Mouse (Mus musculus) neural tube, embryonic 11.5 days (tissue): ENCODE results near the gene Tmem132c. TPM values are rescaled to one million over a fixed set of nuclear protein-coding genes. Genes with fewer than 3 reads are reported as not detected.

Source experiments
- ATAC-seq: fragments of 200-750 bp; cut with Nextera tagmentation; 2 replicates; pipeline ENCODE4 v1.8.0; 2017; ENCODE audit warnings: moderate number of reproducible peaks, mild to moderate bottlenecking, moderate TSS enrichment, moderate library complexity; ENCODE audit not compliant: insufficient read depth, low FRiP score, low TSS enrichment
- DNase-seq: peaks from one replicate; pipeline ENCODE4 v3.0.0-alpha.2; 2015; ENCODE audit warnings: low spot score
- H3K27ac ChIP-seq: fragments of 300-500 bp; sonication (generic); 2 replicates; pipeline ENCODE4 v1.5.1; 2014; ENCODE audit warnings: low read depth, mild to moderate bottlenecking, low read length
- H3K27me3 ChIP-seq: fragments of 300-500 bp; sonication (generic); 2 replicates; pipeline ENCODE4 v1.6.1; 2014; ENCODE audit warnings: mild to moderate bottlenecking, low read length, mixed read lengths; ENCODE audit not compliant: control insufficient read depth, insufficient read depth
- H3K36me3 ChIP-seq: fragments of 300-500 bp; sonication (generic); 2 replicates; pipeline ENCODE4 v1.6.1; 2014; ENCODE audit warnings: mild to moderate bottlenecking, low read length, moderate library complexity, mixed read lengths; ENCODE audit not compliant: control insufficient read depth, insufficient read depth
- H3K4me1 ChIP-seq: fragments of 300-500 bp; sonication (generic); 2 replicates; pipeline ENCODE4 v1.6.1; 2014; ENCODE audit warnings: low read length, mixed read lengths; ENCODE audit not compliant: control insufficient read depth, insufficient read depth
- H3K4me2 ChIP-seq: fragments of 300-500 bp; sonication (generic); 2 replicates; pipeline ENCODE4 v1.6.1; 2014; ENCODE audit warnings: low read depth, mild to moderate bottlenecking, moderate library complexity
- H3K4me3 ChIP-seq: fragments of 300-500 bp; sonication (generic); 2 replicates; pipeline ENCODE4 v1.5.1; 2014; ENCODE audit warnings: low read depth, low read length
- H3K9ac ChIP-seq: fragments of 300-500 bp; sonication (generic); 2 replicates; pipeline ENCODE4 v1.6.1; 2014; ENCODE audit warnings: mild to moderate bottlenecking, low read length
- H3K9me3 ChIP-seq: fragments of 300-500 bp; sonication (generic); 2 replicates; pipeline ENCODE4 v1.6.1; 2016; ENCODE audit warnings: low read length; ENCODE audit not compliant: control insufficient read depth
- WGBS: fragments of 180-500 bp; shearing (Covaris S2); extraction: QIAGEN DNeasy Blood & Tissue Kit; methylation state at CpG from one replicate; pipeline ENCODE4 v1.1.7; 2014; 5-methylcytosine and 5-hydroxymethylcytosine counted together
- polyA plus RNA-seq: library from polyadenylated mRNA; unstranded; fragments of >200 nt; fragmentation: Nextera tagmentation; extraction: Ambion mirVana; gene quantifications from 2 replicates; pipeline ENCODE4 v1.2.1, GENCODE M21; 2014

Gene Tmem132c
- polyA plus RNA-seq, 1 experiment from 2014 or later = 24.6 TPM

DNA sequence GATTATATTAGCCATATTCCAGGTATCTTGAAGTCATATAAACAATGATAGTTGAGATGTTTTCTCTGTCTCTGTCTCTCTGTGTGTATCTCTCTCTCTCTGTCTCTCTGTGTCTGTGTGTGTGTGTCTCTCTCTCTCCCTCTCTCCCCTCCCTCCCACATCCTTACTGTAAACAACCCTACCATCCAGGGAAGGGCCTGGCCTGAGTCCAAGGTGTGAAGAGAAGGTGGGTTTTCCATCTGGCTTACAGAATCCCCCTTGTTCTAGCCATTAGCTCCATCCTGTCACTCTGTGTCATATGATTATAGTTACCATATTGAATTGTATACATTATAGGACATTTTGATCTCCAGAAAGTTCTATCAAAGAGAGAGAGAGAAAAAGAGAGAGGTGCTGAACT is 182.3 kb downstream of the Tmem132c start:
- no peaks in the 10 kb centered on the region for H3K27me3 ChIP-seq

GRCm38 (mm10) chr5:127429124-127429523 is 187.5 kb downstream of the Tmem132c start:
- Histone ChIP-seq H3K27me3 (no peaks in the 10 kb centered on the region), H3K9ac (no peak overlapping the region), H3K4me3 (no peak overlapping the region), H3K4me1 (no peaks in the 10 kb centered on the region), H3K9me3 (no peaks in the 10 kb centered on the region), H3K27ac (no peak overlapping the region), H3K36me3 (no peaks in the 10 kb centered on the region), H3K4me2 (no peak overlapping the region)
- DNase-seq (peak; percentile 23), ATAC-seq (no peak)
- WGBS = 46% methylated on average over 10 of the region's 10 CpGs

More for the DNA sequence above, 182.3 kb downstream of the Tmem132c start:
- Histone ChIP-seq H3K9me3 (no peaks in the 10 kb centered on the region), H3K27ac (no peak overlapping the region), H3K4me3 (no peak overlapping the region), H3K4me1 (no peaks in the 10 kb centered on the region), H3K9ac (no peak overlapping the region), H3K36me3 (no peaks in the 10 kb centered on the region), H3K4me2 (no peak overlapping the region)
- no peak for ATAC-seq
- no peak for DNase-seq

- no peaks in the 10 kb centered on the region for H3K36me3 ChIP-seq
- H3K27me3 ChIP-seq = no peaks in the 10 kb centered on the region
- no peaks in the 10 kb centered on the region for H3K9me3 ChIP-seq
- WGBS = 78% methylated on average over 9 of the region's 9 CpGs
- H3K9ac ChIP-seq = no peak overlapping the region
- H3K4me3 ChIP-seq = no peak overlapping the region
- no peak overlapping the region for H3K4me2 ChIP-seq
- no peak overlapping the region for H3K27ac ChIP-seq
- H3K4me1 ChIP-seq = no peaks in the 10 kb centered on the region
- no peak for DNase-seq
- ATAC-seq = no peak
Observed at GRCm38 (mm10) chr5:127431561-127431960, 190.0 kb downstream of the Tmem132c start.

GRCm38 (mm10) chr5:127436836-127437235 is 195.2 kb downstream of the Tmem132c start:
- ATAC-seq (no peak), DNase-seq (no peak)
- Histone ChIP-seq H3K9ac (no peak overlapping the region), H3K4me3 (no peak overlapping the region), H3K9me3 (no peaks in the 10 kb centered on the region), H3K4me1 (no peaks in the 10 kb centered on the region; the same call in 1 of the 2 replicates), H3K27me3 (no peaks in the 10 kb centered on the region), H3K27ac (no peak overlapping the region), H3K36me3 (no peaks in the 10 kb centered on the region), H3K4me2 (no peak overlapping the region)
- 95% methylated on average over 5 of the region's 5 CpGs for WGBS

DNA sequence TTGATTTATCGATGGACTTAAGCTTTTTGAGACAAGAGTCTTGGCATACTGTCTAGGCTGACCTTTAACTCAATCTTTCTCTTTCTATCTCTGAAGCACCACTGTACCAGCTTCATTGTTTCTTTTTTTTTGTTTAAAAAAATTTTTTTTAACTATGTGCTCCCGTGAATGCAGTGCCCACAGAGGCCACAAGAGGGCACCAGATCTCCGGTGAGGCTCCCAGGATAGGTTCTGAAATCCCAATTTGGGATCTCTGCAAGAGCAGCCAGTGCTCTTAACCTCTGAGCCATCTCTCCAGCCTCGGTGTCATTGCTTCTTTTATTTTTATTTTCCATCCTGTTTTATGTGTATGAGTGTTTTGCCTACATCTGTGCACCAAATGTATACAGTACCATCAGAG is 197.0 kb downstream of the Tmem132c start:
- no peaks in the 10 kb centered on the region; the same call in 1 of the 2 replicates for H3K4me1 ChIP-seq
- ATAC-seq (no peak), DNase-seq (no peak)
- no peak overlapping the region for H3K4me2 ChIP-seq
- no peaks in the 10 kb centered on the region for H3K9me3 ChIP-seq
- no peak overlapping the region for H3K27ac ChIP-seq
- 94% methylated on average over 4 of the region's 4 CpGs for WGBS
- no peaks in the 10 kb centered on the region for H3K27me3 ChIP-seq
- no peak overlapping the region for H3K4me3 ChIP-seq
- H3K9ac ChIP-seq = no peak overlapping the region
- no peaks in the 10 kb centered on the region for H3K36me3 ChIP-seq

GRCm38 (mm10) chr5:127441963-127442362 is 200.4 kb downstream of the Tmem132c start:
- H3K4me2 ChIP-seq = no peak overlapping the region
- WGBS = 47% methylated on average over 10 of the region's 10 CpGs
- no peaks in the 10 kb centered on the region for H3K27me3 ChIP-seq
- H3K9me3 ChIP-seq = no peaks in the 10 kb centered on the region
- ATAC-seq (no peak), DNase-seq (no peak)
- no peaks in the 10 kb centered on the region for H3K36me3 ChIP-seq
- no peak overlapping the region for H3K9ac ChIP-seq
- no peaks in the 10 kb centered on the region; the same call in 1 of the 2 replicates for H3K4me1 ChIP-seq
- no peak overlapping the region for H3K27ac ChIP-seq
- no peak overlapping the region for H3K4me3 ChIP-seq

- H3K9ac ChIP-seq = no peak overlapping the region
- no peak overlapping the region for H3K4me3 ChIP-seq
- no peaks in the 10 kb centered on the region for H3K9me3 ChIP-seq
- H3K27me3 ChIP-seq = no peaks in the 10 kb centered on the region
- no peaks in the 10 kb centered on the region for H3K36me3 ChIP-seq
- no peak overlapping the region for H3K27ac ChIP-seq
- ATAC-seq (no peak), DNase-seq (peak; percentile 29)
- no peaks in the 10 kb centered on the region for H3K4me1 ChIP-seq
- WGBS = 29% methylated on average over 4 of the region's 4 CpGs
- H3K4me2 ChIP-seq = no peak overlapping the region
Observed at GRCm38 (mm10) chr5:127453580-127453979, 212.0 kb downstream of the Tmem132c start.

- 88% methylated on average over 7 of the region's 7 CpGs for WGBS
- no peak overlapping the region for H3K4me2 ChIP-seq
- no peak for DNase-seq
- H3K9ac ChIP-seq = no peak overlapping the region
- no peaks in the 10 kb centered on the region for H3K36me3 ChIP-seq
- H3K27me3 ChIP-seq = no peaks in the 10 kb centered on the region
- no peak overlapping the region for H3K27ac ChIP-seq
- no peak overlapping the region for H3K4me3 ChIP-seq
- ATAC-seq = no peak
- no peaks in the 10 kb centered on the region for H3K4me1 ChIP-seq
- no peaks in the 10 kb centered on the region for H3K9me3 ChIP-seq
Observed at GRCm38 (mm10) chr5:127454068-127454467, 212.5 kb downstream of the Tmem132c start.

DNA sequence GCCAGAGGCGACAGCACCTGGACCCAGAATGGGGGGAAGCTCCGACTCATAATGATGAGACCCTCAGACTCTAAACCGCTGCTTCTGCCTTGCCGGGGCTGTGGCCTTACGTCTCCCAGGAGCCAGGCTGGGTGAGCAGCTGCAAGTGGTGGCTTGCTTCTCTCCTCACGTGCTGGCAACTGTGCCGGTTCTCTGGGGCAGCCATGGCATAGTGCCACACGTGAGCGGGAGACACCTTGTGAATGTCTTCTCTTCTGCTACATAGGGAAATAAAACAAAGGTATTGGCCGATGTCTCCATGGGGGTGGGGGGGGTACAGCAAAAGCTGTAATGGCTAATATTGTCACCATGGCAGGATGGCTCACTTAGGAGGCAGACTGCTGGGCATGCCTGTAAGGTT is 214.5 kb downstream of the Tmem132c start:
- no peak overlapping the region for H3K9ac ChIP-seq
- no peak overlapping the region for H3K27ac ChIP-seq
- 92% methylated on average over 10 of the region's 10 CpGs for WGBS
- H3K36me3 ChIP-seq = no peaks in the 10 kb centered on the region
- no peaks in the 10 kb centered on the region for H3K4me1 ChIP-seq
- ATAC-seq = no peak
- no peak overlapping the region for H3K4me2 ChIP-seq
- no peak for DNase-seq
- H3K4me3 ChIP-seq = no peak overlapping the region
- H3K9me3 ChIP-seq = no peaks in the 10 kb centered on the region
- H3K27me3 ChIP-seq = no peaks in the 10 kb centered on the region
